Mouse (Mus musculus) CH12.LX (cell line): Measurements from ENCODE around the gene Tmed11. TPM values are rescaled to one million over a fixed set of nuclear protein-coding genes. Genes with fewer than 3 reads are reported as not detected.

Experiments
- DNase-seq: peaks from one replicate; pipeline ENCODE4 v3.0.0-alpha.2; 2013; ENCODE audit errors: extremely low read depth
- H3K27ac ChIP-seq: 2 replicates; pipeline ENCODE4 v1.5.1; 2012; ENCODE audit warnings: low read depth, mild to moderate bottlenecking, control low read depth, moderate library complexity; ENCODE audit not compliant: insufficient read depth
- H3K27me3 ChIP-seq: replicated peaks from 2 replicates; pipeline ENCODE3; 2012; ENCODE audit warnings: inconsistent platforms
- H3K36me3 ChIP-seq, 2 experiments: replicated peaks in 1 of 2; 2 replicates each; pipeline versions ENCODE3 to v1.6.1; 2012; ENCODE audit warnings: inconsistent platforms in 1 of 2, low read length in 1 of 2, mild to moderate bottlenecking in 1 of 2, mixed read lengths in 1 of 2, moderate library complexity in 1 of 2; ENCODE audit not compliant: control insufficient read depth in 1 of 2, insufficient read depth in 1 of 2
- H3K4me1 ChIP-seq, 2 experiments: 2 replicates each; pipeline ENCODE4 v1.6.1; 2012; ENCODE audit warnings: inconsistent platforms in 1 of 2, moderate library complexity in 1 of 2; ENCODE audit not compliant: insufficient read depth in 2 of 2, control insufficient read depth in 1 of 2
- H3K4me2 ChIP-seq: 2 replicates; pipeline ENCODE4 v1.6.1; 2012; ENCODE audit warnings: low read depth, mild to moderate bottlenecking, control low read depth; ENCODE audit not compliant: poor library complexity, insufficient read depth, severe bottlenecking
- H3K4me3 ChIP-seq, 3 experiments: fragments of 150-350 bp in 1 of 3; sonication (generic) in 1 of 3; replicated peaks in 1 of 3; 2 replicates each; pipeline versions ENCODE3 to v1.5.1; 2011 to 2012; ENCODE audit warnings: low read depth in 2 of 3, low read length in 2 of 3, mild to moderate bottlenecking in 2 of 3, moderate library complexity in 2 of 3, control low read depth in 1 of 3, improper control_type of control experiment in 1 of 3, inconsistent platforms in 1 of 3, mixed read lengths in 1 of 3; ENCODE audit not compliant: poor library complexity in 1 of 3
- H3K79me2 ChIP-seq: replicated peaks from 2 replicates; pipeline ENCODE4 v1.6.1; 2012; ENCODE audit warnings: mild to moderate bottlenecking, moderate library complexity; ENCODE audit not compliant: control insufficient read depth, poor library complexity, insufficient read depth, severe bottlenecking; ENCODE audit errors: extremely low read depth
- H3K9ac ChIP-seq: 2 replicates; pipeline ENCODE4 v1.6.1; 2012; ENCODE audit warnings: low read depth, mild to moderate bottlenecking, control low read depth, moderate library complexity; ENCODE audit not compliant: insufficient read depth
- H3K9me3 ChIP-seq: replicated peaks from 2 replicates; pipeline ENCODE3; 2012; ENCODE audit warnings: low read length, inconsistent platforms, mixed read lengths
- BHLHE40 ChIP-seq: IDR thresholded peaks from 2 replicates; pipeline ENCODE4 v1.6.1; 2011; ENCODE audit warnings: mild to moderate bottlenecking, low read depth, low read length, improper control_type of control experiment
- CHD1 ChIP-seq: IDR thresholded peaks from 2 replicates; pipeline ENCODE4 v1.6.1; 2012; ENCODE audit warnings: low read depth, low read length, improper control_type of control experiment, inconsistent platforms
- ELF1 ChIP-seq: IDR thresholded peaks from 2 replicates; pipeline ENCODE4 v1.6.1; 2014; ENCODE audit warnings: low read depth, mild to moderate bottlenecking, inconsistent platforms, low read length, improper control_type of control experiment
- ETS1 ChIP-seq: conservative IDR thresholded peaks from 2 replicates; pipeline ENCODE4 v1.6.1; 2012; ENCODE audit warnings: low read depth, mild to moderate bottlenecking, inconsistent platforms, low read length, improper control_type of control experiment, moderate library complexity
- JUN ChIP-seq: IDR thresholded peaks from 2 replicates; pipeline ENCODE4 v1.6.1; 2011; ENCODE audit warnings: low read depth, mild to moderate bottlenecking, low read length, improper control_type of control experiment, moderate library complexity; ENCODE audit not compliant: insufficient read depth
- KAT2A ChIP-seq: IDR thresholded peaks from 2 replicates; pipeline ENCODE4 v1.6.1; 2012; ENCODE audit warnings: low read length, improper control_type of control experiment, inconsistent platforms; ENCODE audit not compliant: insufficient replicate concordance
- MAFK ChIP-seq: IDR thresholded peaks from 2 replicates; pipeline ENCODE4 v1.6.1; 2011; ENCODE audit warnings: low read length, improper control_type of control experiment; ENCODE audit not compliant: insufficient replicate concordance
- MAX ChIP-seq: IDR thresholded peaks from 2 replicates; pipeline ENCODE4 v1.6.1; 2011; ENCODE audit warnings: low read length, improper control_type of control experiment
- MAZ ChIP-seq: IDR thresholded peaks from 2 replicates; pipeline ENCODE4 v1.6.1; 2012; ENCODE audit warnings: low read depth, mild to moderate bottlenecking, inconsistent platforms, low read length, improper control_type of control experiment, moderate library complexity
- MEF2A ChIP-seq: IDR thresholded peaks from 2 replicates; pipeline ENCODE4 v1.6.1; 2014; ENCODE audit warnings: low read depth, mild to moderate bottlenecking, inconsistent platforms, low read length, improper control_type of control experiment, borderline replicate concordance
- POLR2A ChIP-seq: IDR thresholded peaks from 2 replicates; pipeline ENCODE4 v1.6.1; 2011; ENCODE audit warnings: low read depth, mild to moderate bottlenecking, improper control_type of control experiment, low read length
- POLR2AphosphoS2 ChIP-seq: IDR thresholded peaks from 2 replicates; pipeline ENCODE4 v1.6.1; 2011; ENCODE audit warnings: low read depth, low read length, improper control_type of control experiment
- SIN3A ChIP-seq: IDR thresholded peaks from 2 replicates; pipeline ENCODE4 v1.6.1; 2012; ENCODE audit warnings: low read length, improper control_type of control experiment, inconsistent platforms
- SMC3 ChIP-seq: IDR thresholded peaks from 2 replicates; pipeline ENCODE4 v1.6.1; 2011; ENCODE audit warnings: low read depth, low read length, improper control_type of control experiment
- TBP ChIP-seq: conservative IDR thresholded peaks from 2 replicates; pipeline ENCODE4 v1.6.1; 2011; ENCODE audit warnings: low read depth, low read length, improper control_type of control experiment
- TCF12 ChIP-seq: IDR thresholded peaks from 2 replicates; pipeline ENCODE4 v1.6.1; 2014; ENCODE audit warnings: low read depth, mild to moderate bottlenecking, inconsistent platforms, low read length, improper control_type of control experiment
- ZC3H11A ChIP-seq: IDR thresholded peaks from 2 replicates; pipeline ENCODE4 v1.6.1; 2012; ENCODE audit warnings: low read depth, mild to moderate bottlenecking, inconsistent platforms, low read length, improper control_type of control experiment
- ZKSCAN1 ChIP-seq: IDR thresholded peaks from 2 replicates; pipeline ENCODE4 v1.6.1; 2012; ENCODE audit warnings: low read depth, inconsistent platforms, low read length, improper control_type of control experiment, borderline replicate concordance
- ZMIZ1 ChIP-seq: IDR thresholded peaks from 2 replicates; pipeline ENCODE4 v1.6.1; 2012; ENCODE audit warnings: low read depth, mild to moderate bottlenecking, inconsistent platforms, low read length, improper control_type of control experiment
- ZNF384 ChIP-seq: IDR thresholded peaks from 2 replicates; pipeline ENCODE4 v1.6.1; 2012; ENCODE audit warnings: low read depth, low read length, improper control_type of control experiment, inconsistent platforms
- dilution Hi-C: fragments of 300-500 bp; cut with MboI; formaldehyde crosslinking; loops from 2 replicates; pipeline ENCODE4 v1.14.3; 2020; ENCODE audit warnings: low sequenced_read_pairs; ENCODE audit not compliant: extremely low pct_unique_long_range_greater_than_20kb, extremely low pct_ligation_motif_present
- in situ Hi-C: fragments of 300-500 bp; cut with MboI; formaldehyde crosslinking; loops from 3 replicates; pipeline ENCODE4 v1.14.3; 2019; ENCODE audit warnings: low sequenced_read_pairs, low pct_ligation_motif_present, low pct_unique_long_range_greater_than_20kb, mixed read lengths
- polyA plus RNA-seq: library from polyadenylated mRNA; unstranded; fragments of >175 nt; gene quantifications from 2 replicates; pipeline ENCODE4 v1.2.1, GENCODE M21; 2012; ENCODE audit warnings: low read depth; ENCODE audit not compliant: insufficient read length
- total RNA-seq, 2 experiments: library from RNA; depleted of rRNA; stranded (reverse); fragments of 300-350 nt in 1 of 2; fragments of >200 nt in 1 of 2; gene quantifications; 2 replicates each; pipeline ENCODE4 v1.2.3; 2012 to 2014

Gene Tmed11
- total and polyA plus RNA-seq, 3 experiments: not detected

DNA sequence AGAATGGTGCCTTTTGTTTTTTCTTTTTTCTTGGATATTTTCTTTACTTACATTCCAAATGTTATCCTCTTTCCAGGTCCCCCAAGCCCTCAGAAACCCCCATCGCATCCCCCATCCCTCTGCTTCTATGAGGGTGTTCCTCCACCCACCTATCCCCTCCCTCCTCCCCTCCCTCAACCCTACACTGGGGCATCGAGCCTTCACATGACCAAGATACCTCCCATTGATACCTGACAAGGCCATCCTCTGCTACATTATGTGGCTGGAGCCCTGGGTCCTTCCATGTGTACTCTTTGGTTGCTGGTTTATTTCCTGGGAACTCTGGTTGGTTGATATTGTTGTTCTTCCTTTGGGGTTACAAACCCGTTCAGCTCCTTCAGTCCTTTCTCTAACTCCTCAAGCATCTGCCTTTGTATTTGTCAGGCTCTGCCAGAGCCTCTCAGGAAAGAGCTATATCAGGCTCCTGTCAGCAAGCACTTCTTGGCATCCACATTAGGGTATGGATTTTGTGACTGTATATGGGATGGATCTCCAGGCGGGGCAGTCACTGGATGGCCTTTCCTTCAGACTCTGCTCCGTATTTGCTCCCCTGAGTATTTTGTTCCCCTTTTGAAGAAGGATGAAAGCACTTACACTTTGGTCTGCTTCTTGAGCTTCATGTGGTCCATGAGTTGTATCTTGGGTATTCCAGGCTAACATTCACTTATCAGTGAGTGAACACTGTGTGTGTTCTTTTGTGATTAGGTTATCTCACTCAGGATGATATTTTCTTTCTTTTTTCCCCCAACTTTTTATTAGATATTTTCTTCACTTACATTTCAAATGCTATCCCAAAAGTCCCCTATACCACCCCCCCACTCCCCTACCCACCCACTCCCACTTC is 44.6 kb downstream of the Tmed11 start:
- Histone ChIP-seq H3K27me3 (no peaks in the 10 kb centered on the region), H3K9ac (no peak overlapping the region), H3K9me3 (no peaks in the 10 kb centered on the region), H3K4me1 (no peaks in the 10 kb centered on the region), H3K36me3 (no peaks in the 10 kb centered on the region)
- in situ Hi-C loops: no loop called here
- no peak for DNase-seq
- no peak for TF ChIP-seq KAT2A
- no peak for TF ChIP-seq ZC3H11A
- no peak for TF ChIP-seq ETS1
- no peak for TF ChIP-seq ZMIZ1
- TF ChIP-seq BHLHE40: no peak
- no peak for TF ChIP-seq TBP
- no peak for TF ChIP-seq JUN
- TF ChIP-seq, all 38 proteins: peak for 0
- dilution Hi-C loops: no loop called here
- H3K4me3 ChIP-seq: no peak overlapping the region
- H3K4me2 ChIP-seq: no peak overlapping the region
- H3K27ac ChIP-seq: no peak overlapping the region
- no peaks in the 10 kb centered on the region for H3K79me2 ChIP-seq

DNA sequence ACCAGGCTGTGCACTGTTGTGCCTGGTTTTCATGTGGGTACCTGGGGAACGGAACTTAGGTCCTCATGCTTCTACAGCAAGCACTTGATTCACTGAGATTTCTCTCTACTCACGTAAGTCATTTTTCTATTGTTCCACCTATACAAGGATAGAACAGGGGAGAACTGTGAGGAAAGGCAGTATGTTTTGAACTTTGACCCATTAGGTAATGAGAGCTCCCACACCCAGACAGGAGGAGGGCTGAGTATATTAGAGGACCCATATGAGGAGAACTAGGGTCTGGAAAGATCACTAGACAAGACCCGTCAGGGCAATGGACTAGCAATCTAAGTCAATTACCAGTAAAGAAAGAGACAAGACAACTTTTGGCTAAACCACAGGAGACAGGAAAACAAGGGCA is 50.5 kb downstream of the Tmed11 start:
- H3K4me1 ChIP-seq: no peaks in the 10 kb centered on the region
- H3K9me3 ChIP-seq: no peaks in the 10 kb centered on the region
- no peak for TF ChIP-seq POLR2A
- no peak for TF ChIP-seq POLR2AphosphoS2
- no peak for TF ChIP-seq TCF12
- no peak for TF ChIP-seq ELF1
- TF ChIP-seq ZKSCAN1: no peak
- TF ChIP-seq KAT2A: no peak
- TF ChIP-seq ZC3H11A: no peak
- no peak for TF ChIP-seq ETS1
- no peak for TF ChIP-seq CHD1
- no peak for TF ChIP-seq SMC3
- TF ChIP-seq MAX: no peak
- no peak for TF ChIP-seq ZNF384
- no peak for TF ChIP-seq SIN3A
- no peak for TF ChIP-seq MEF2A
- TF ChIP-seq MAZ: no peak
- no peak for TF ChIP-seq MAFK
- in situ Hi-C loops: no loop called here
- no peak overlapping the region for H3K9ac ChIP-seq
- H3K36me3 ChIP-seq: no peaks in the 10 kb centered on the region
- H3K79me2 ChIP-seq: no peaks in the 10 kb centered on the region
- no peak for DNase-seq
- peaks cover 1% of the 10 kb centered on the region for H3K27me3 ChIP-seq
- no peak overlapping the region for H3K4me2 ChIP-seq
- dilution Hi-C loops: no loop called here
- H3K4me3 ChIP-seq: no peak overlapping the region
- H3K27ac ChIP-seq: no peak overlapping the region
